Mouse (Mus musculus): ENCODE measurements around the gene BC004004. TPM values are rescaled to one million over a fixed set of nuclear protein-coding genes. Genes with fewer than 3 reads are reported as not detected.
"Not testable (repeated sequence)": the region's sequence is repeated elsewhere in the genome, so short reads cannot be mapped to it uniquely, and the experiment has no call there.

BC004004 gene
- polyA plus RNA-seq, 1 experiment = 36.5 TPM

GRCm38 (mm10) chr17:29238421-29238945, 30.1 kb upstream of the BC004004 start:
- WGBS = 5% methylated on average over 23 of the region's 23 CpGs
- Histone ChIP-seq H3K4me3 (ENCODE audit: extremely low read depth, insufficient read depth, insufficient read length) (no peak overlapping the region), H3K36me3 (ENCODE audit: control insufficient read depth, insufficient read depth, low read length) (no peaks in the 10 kb centered on the region), H3K27me3 (ENCODE audit: control insufficient read depth, insufficient read depth, low read length) (peaks cover 22% of the 10 kb centered on the region), H3K27ac (ENCODE audit: insufficient read depth, low read length) (no peak overlapping the region), H3K4me1 (ENCODE audit: control insufficient read depth, insufficient read depth, insufficient read length) (peaks cover 12% of the 10 kb centered on the region; the same call in 1 of the 2 replicates)
- TF ChIP-seq CTCF (IDR thresholded peaks at IDR 0.05; ENCODE audit: extremely low read depth, insufficient read depth, insufficient read length, insufficient replicate concordance) (no peak), POLR2A (IDR thresholded peaks at IDR 0.05; ENCODE audit: low read depth, low read length) (no peak)
- no peak for DNase-seq (ENCODE audit: low read depth in 1 of 2, low spot score in 2 of 2)

DNA sequence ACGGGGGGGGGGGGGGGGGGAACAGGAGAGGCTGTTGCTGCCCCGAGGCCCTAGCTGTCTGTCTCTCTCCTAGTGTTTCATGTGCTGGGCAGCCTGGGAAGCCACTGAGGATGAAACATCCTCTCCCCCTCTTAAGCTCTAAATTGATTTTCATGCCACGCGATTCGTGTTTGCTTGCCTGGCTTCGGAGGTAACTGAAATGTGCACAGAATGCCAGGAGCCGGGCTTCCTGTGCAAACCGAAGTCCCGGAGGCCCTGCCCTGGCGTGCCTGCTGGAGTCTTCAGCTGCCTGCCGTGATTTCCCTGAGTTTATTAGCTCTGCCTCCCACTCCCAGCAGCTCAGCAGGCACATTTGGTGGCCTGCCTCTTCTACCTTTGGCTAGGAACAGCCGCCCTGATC, 23.7 kb upstream of the BC004004 start:
- H3K27me3 ChIP-seq (ENCODE audit: control insufficient read depth, insufficient read depth, low read length) = no peaks in the 10 kb centered on the region
- 80% methylated on average over 12 of the region's 12 CpGs for WGBS
- no peak overlapping the region for H3K4me3 ChIP-seq (ENCODE audit: extremely low read depth, insufficient read depth, insufficient read length)
- H3K27ac ChIP-seq (ENCODE audit: insufficient read depth, low read length) = no peak overlapping the region
- 0 out of 2 replicates have a peak, but pooled peaks cover 1% of the 10 kb centered on the region for H3K36me3 ChIP-seq (ENCODE audit: control insufficient read depth, insufficient read depth, low read length)
- TF ChIP-seq POLR2A (IDR thresholded peaks at IDR 0.05; ENCODE audit: low read depth, low read length) = no peak
- H3K4me1 ChIP-seq (ENCODE audit: control insufficient read depth, insufficient read depth, insufficient read length) = peaks cover 3% of the 10 kb centered on the region; the same call in 1 of the 2 replicates
- DNase-seq (ENCODE audit: low read depth in 1 of 2, low spot score in 2 of 2) = no peak

DNA sequence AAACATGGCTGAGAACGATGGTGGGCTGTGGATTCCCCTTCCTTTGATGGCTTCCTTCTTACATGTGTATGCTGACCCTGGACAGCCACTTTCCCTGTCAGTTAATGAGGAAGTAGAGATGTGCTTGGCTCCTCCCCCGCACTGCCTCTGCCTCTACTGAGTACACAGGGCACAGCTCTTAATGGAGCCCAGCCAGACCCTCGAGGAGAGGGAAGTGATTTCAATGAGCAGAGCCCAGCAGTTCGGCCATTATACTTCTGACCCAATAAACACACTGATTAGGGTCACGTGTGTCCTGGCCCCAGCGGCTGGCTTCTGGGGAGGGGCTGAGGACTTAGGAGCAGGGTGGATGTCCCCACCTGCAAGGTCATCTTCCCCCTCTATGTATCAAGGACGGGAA, 22.9 kb upstream of the BC004004 start:
- no peaks in the 10 kb centered on the region for H3K27me3 ChIP-seq (ENCODE audit: control insufficient read depth, insufficient read depth, low read length)
- DNase-seq (ENCODE audit: low read depth in 1 of 2, low spot score in 2 of 2) = no peak
- TF ChIP-seq POLR2A (IDR thresholded peaks at IDR 0.05; ENCODE audit: low read depth, low read length) (no peak), CTCF (IDR thresholded peaks at IDR 0.05; ENCODE audit: extremely low read depth, insufficient read depth, insufficient read length, insufficient replicate concordance) (no peak)
- H3K4me1 ChIP-seq (ENCODE audit: control insufficient read depth, insufficient read depth, insufficient read length) = peaks cover 3% of the 10 kb centered on the region; the same call in 1 of the 2 replicates
- no peak overlapping the region for H3K27ac ChIP-seq (ENCODE audit: insufficient read depth, low read length)
- 28% methylated on average over 7 of the region's 7 CpGs for WGBS
- no peak overlapping the region for H3K4me3 ChIP-seq (ENCODE audit: extremely low read depth, insufficient read depth, insufficient read length)
- peaks cover 4% of the 10 kb centered on the region; the same call in 1 of the 2 replicates for H3K36me3 ChIP-seq (ENCODE audit: control insufficient read depth, insufficient read depth, low read length)

- TF ChIP-seq CTCF (IDR thresholded peaks at IDR 0.05; ENCODE audit: extremely low read depth, insufficient read depth, insufficient read length, insufficient replicate concordance) (peak; percentile 50; the same call in 1 of the 2 replicates), POLR2A (IDR thresholded peaks at IDR 0.05; ENCODE audit: low read depth, low read length) (no peak)
- WGBS = 56% methylated on average over 5 of the region's 5 CpGs
- peaks cover 10% of the 10 kb centered on the region for H3K36me3 ChIP-seq (ENCODE audit: control insufficient read depth, insufficient read depth, low read length)
- no peak overlapping the region for H3K4me3 ChIP-seq (ENCODE audit: extremely low read depth, insufficient read depth, insufficient read length)
- DNase-seq (ENCODE audit: low read depth in 1 of 2, low spot score in 2 of 2) = no peak
- H3K4me1 ChIP-seq (ENCODE audit: control insufficient read depth, insufficient read depth, insufficient read length) = peaks cover 3% of the 10 kb centered on the region; the same call in 1 of the 2 replicates
- no peak overlapping the region for H3K27ac ChIP-seq (ENCODE audit: insufficient read depth, low read length)
- H3K27me3 ChIP-seq (ENCODE audit: control insufficient read depth, insufficient read depth, low read length) = no peaks in the 10 kb centered on the region
Observed at GRCm38 (mm10) chr17:29246602-29247001, 22.0 kb upstream of the BC004004 start.

GRCm38 (mm10) chr17:29247881-29248280, 20.7 kb upstream of the BC004004 start:
- H3K36me3 ChIP-seq (ENCODE audit: control insufficient read depth, insufficient read depth, low read length) = peaks cover 14% of the 10 kb centered on the region
- H3K4me3 ChIP-seq (ENCODE audit: extremely low read depth, insufficient read depth, insufficient read length) = no peak overlapping the region
- 91% methylated on average over 13 of the region's 13 CpGs for WGBS
- TF ChIP-seq CTCF (IDR thresholded peaks at IDR 0.05; ENCODE audit: extremely low read depth, insufficient read depth, insufficient read length, insufficient replicate concordance) (no peak), POLR2A (IDR thresholded peaks at IDR 0.05; ENCODE audit: low read depth, low read length) (no peak)
- no peaks in the 10 kb centered on the region for H3K27me3 ChIP-seq (ENCODE audit: control insufficient read depth, insufficient read depth, low read length)
- peaks cover 3% of the 10 kb centered on the region; the same call in 1 of the 2 replicates for H3K4me1 ChIP-seq (ENCODE audit: control insufficient read depth, insufficient read depth, insufficient read length)
- no peak overlapping the region for H3K27ac ChIP-seq (ENCODE audit: insufficient read depth, low read length)
- DNase-seq (ENCODE audit: low read depth in 1 of 2, low spot score in 2 of 2) = no peak

DNA sequence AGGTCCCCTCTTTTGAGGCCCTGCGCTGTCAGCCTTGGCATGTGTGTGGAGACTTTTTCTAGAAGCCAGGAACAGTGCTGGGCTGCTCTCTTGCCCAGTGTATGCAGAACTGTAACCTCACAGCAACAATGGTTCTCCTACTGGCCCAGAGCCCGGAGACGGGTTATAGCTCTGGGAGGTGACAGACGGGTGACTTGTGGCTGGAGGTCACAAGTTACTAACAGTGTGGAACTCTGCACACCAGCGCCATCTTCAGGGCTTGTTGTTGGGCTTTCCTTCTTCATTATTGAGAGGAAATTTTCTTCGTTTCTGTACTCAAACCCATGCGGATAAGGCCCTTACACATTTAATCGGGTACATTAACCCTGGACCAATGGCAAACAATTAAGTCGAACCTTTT, 19.1 kb upstream of the BC004004 start:
- TF ChIP-seq POLR2A (IDR thresholded peaks at IDR 0.05; ENCODE audit: low read depth, low read length) = no peak
- TF ChIP-seq CTCF (IDR thresholded peaks at IDR 0.05; ENCODE audit: extremely low read depth, insufficient read depth, insufficient read length, insufficient replicate concordance) = no peak
- 70% methylated on average over 9 of the region's 9 CpGs for WGBS
- Histone ChIP-seq H3K36me3 (ENCODE audit: control insufficient read depth, insufficient read depth, low read length) (peaks cover 14% of the 10 kb centered on the region), H3K4me1 (ENCODE audit: control insufficient read depth, insufficient read depth, insufficient read length) (peaks cover 3% of the 10 kb centered on the region; the same call in 1 of the 2 replicates), H3K27me3 (ENCODE audit: control insufficient read depth, insufficient read depth, low read length) (no peaks in the 10 kb centered on the region), H3K4me3 (ENCODE audit: extremely low read depth, insufficient read depth, insufficient read length) (no peak overlapping the region), H3K27ac (ENCODE audit: insufficient read depth, low read length) (no peak overlapping the region)
- DNase-seq (ENCODE audit: low read depth in 1 of 2, low spot score in 2 of 2) = no peak

- H3K4me1 ChIP-seq (ENCODE audit: control insufficient read depth, insufficient read depth, insufficient read length) = not testable (repeated sequence)
- 85% methylated on average over 14 of the region's 14 CpGs for WGBS
Observed at GRCm38 (mm10) chr17:29251006-29251405, 17.6 kb upstream of the BC004004 start.

More at GRCm38 (mm10) chr17:29251006-29251405, 17.6 kb upstream of the BC004004 start:
- not testable (repeated sequence) for H3K4me3 ChIP-seq (ENCODE audit: extremely low read depth, insufficient read depth, insufficient read length); H3K27me3 ChIP-seq (ENCODE audit: control insufficient read depth, insufficient read depth, low read length); H3K27ac ChIP-seq (ENCODE audit: insufficient read depth, low read length); DNase-seq (ENCODE audit: low read depth in 1 of 2, low spot score in 2 of 2)
- peaks cover 15% of the 10 kb centered on the region for H3K36me3 ChIP-seq (ENCODE audit: control insufficient read depth, insufficient read depth, low read length)
